Mouse (Mus musculus) splenic B cell, adult 2 months (primary cell): ENCODE measurements around the gene Dhx15.

Source experiments
- DNase-seq: peaks from one replicate; pipeline ENCODE4 v3.0.0-alpha.2; 2011; ENCODE audit warnings: low read depth, low spot score
- H3K27me3 ChIP-seq: 2 replicates; pipeline ENCODE4 v1.6.1; 2012; ENCODE audit warnings: mild to moderate bottlenecking, low read length, moderate library complexity, mixed read lengths; ENCODE audit not compliant: control insufficient read depth, poor library complexity, insufficient read depth, severe bottlenecking
- H3K36me3 ChIP-seq: 2 replicates; pipeline ENCODE4 v1.6.1; 2012; ENCODE audit warnings: mild to moderate bottlenecking, low read length, moderate library complexity, mixed read lengths; ENCODE audit not compliant: control insufficient read depth, poor library complexity, insufficient read depth, severe bottlenecking

The Dhx15 gene

GRCm38 (mm10) chr5:52110808-52111663 lies 79.3 kb downstream of the Dhx15 start:
- DNase-seq, result no peak
- Histone ChIP-seq H3K36me3 (no peaks in the 10 kb centered on the region), H3K27me3 (peaks cover 2% of the 10 kb centered on the region; the same call in 1 of the 2 replicates)
